Mouse (Mus musculus) layer of hippocampus, adult 9-11 months (tissue): ENCODE results near the gene Zfp672.
"Not testable (repeated sequence)": the region's sequence is repeated elsewhere in the genome, so short reads cannot be mapped to it uniquely, and the experiment has no call there.

Experiments used
- DNase-seq: peaks from one replicate; pipeline ENCODE4 v3.0.0; 2022

The Zfp672 gene

GRCm38 (mm10) chr11:58324614-58325229 is 5.4 kb downstream of the Zfp672 start:
- no peak for DNase-seq

GRCm38 (mm10) chr11:58323570-58324340 is 6.4 kb downstream of the Zfp672 start:
- DNase-seq, result no peak

GRCm38 (mm10) chr11:58322824-58323569 is 7.1 kb downstream of the Zfp672 start:
- DNase-seq, result peak; percentile 96

GRCm38 (mm10) chr11:58316768-58317390 is 13.3 kb downstream of the Zfp672 start:
- DNase-seq, result no peak

- no peak for DNase-seq
Measured at GRCm38 (mm10) chr11:58316344-58316743, 13.8 kb downstream of the Zfp672 start.

GRCm38 (mm10) chr11:58315536-58316168 is 14.5 kb downstream of the Zfp672 start:
- DNase-seq, result no peak

DNA sequence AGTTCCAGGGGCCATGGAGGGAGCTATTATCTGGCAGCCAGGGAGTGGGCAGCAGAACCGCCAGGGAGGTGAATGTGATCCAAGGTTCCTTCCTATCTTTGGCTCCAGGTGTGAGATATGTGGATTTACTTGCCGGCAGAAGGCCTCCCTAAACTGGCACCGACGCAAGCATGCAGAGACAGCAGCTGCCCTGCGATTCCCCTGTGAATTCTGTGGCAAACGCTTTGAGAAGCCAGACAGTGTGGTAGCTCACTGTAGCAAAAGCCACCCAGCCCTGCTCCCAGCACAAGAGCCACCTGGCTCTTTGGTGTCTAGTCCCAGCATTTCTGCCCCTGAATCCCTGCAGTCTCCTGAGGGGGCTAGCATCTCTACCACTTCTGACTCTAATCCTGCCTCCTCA is 16.1 kb downstream of the Zfp672 start:
- DNase-seq, result no peak

DNA sequence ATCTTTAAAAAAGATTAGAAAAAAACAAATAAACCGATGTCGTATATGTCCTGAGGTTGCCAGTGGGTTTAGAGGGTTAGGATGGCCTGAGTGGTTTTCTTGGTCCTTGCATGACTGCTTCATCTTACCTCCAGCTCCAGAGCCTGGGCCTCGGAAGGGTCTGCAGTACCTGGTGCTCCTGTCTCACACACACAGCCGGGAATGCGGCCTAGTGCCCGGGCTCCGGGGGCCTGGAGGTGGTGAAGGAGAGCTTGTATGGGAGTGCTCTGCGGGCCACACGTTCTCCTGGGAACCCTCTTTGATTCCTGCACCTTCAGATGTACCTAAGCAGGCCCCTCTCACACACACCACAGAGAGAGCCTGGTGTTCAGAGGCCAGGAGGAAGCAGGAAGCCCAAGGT is 21.5 kb downstream of the Zfp672 start:
- no peak for DNase-seq

- peak; percentile 39 for DNase-seq
Measured at GRCm38 (mm10) chr11:58307411-58308080, 22.6 kb downstream of the Zfp672 start.

GRCm38 (mm10) chr11:58306860-58307308 is 23.3 kb downstream of the Zfp672 start, which contains the start of gene Zfp692:
Gene Zfp692 (plus strand): TSS chr11:58307069.
- DNase-seq, result peak; percentile 97

- DNase-seq, result not testable (repeated sequence)
Measured at GRCm38 (mm10) chr11:58305299-58305698, 24.8 kb downstream of the Zfp672 start.

DNA sequence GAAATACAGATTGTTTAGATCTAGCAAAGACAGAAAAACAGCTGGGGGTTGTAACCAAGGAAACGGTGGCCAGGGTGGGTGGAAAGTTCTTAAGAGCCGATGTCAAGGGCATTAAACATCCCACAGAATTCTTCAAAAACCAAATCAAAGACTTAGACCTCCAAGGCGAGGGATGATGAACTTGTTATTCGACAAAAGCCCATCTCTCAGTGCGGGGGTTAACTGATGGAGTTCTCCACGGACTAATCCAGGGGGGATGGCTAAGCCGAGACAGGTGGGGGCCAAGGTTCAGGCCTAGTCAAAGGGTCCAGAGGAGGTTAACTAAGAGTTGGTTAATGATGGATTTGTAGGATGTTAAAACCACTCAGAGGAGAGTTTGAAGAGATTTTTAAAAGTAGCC is 26.5 kb downstream of the Zfp672 start:
- DNase-seq, result no peak

DNA sequence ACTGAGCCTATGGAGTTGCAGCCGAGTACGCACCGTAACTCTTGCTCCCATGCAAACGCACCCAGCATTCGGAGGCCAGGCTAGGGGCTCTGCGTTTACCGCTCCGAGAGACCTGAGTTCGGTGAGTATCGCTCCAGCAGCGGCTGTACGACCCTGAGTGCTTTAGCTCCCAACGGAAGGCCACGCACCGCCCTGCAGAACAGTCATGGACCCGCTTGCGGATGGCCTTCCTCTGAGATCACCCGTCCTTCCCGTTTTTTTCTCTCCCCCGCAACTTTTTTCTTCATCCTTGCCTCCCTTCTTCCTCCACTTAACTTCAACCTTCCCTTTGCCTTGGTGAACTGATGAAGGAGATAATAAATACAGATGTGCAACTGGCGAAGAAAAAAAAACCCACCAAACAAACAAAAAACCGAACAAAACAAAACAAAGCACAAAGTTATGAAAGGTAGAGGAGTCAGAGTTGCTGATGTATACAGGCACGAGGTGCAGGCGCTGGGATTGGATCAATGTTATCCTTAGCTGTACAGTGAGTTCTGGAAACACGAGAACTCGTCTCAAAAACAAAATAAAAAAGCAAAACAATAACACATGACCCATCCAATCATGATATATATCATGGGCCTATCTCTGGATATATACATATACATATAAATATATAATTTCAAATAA is 27.2 kb downstream of the Zfp672 start:
- DNase-seq, result no peak

DNA sequence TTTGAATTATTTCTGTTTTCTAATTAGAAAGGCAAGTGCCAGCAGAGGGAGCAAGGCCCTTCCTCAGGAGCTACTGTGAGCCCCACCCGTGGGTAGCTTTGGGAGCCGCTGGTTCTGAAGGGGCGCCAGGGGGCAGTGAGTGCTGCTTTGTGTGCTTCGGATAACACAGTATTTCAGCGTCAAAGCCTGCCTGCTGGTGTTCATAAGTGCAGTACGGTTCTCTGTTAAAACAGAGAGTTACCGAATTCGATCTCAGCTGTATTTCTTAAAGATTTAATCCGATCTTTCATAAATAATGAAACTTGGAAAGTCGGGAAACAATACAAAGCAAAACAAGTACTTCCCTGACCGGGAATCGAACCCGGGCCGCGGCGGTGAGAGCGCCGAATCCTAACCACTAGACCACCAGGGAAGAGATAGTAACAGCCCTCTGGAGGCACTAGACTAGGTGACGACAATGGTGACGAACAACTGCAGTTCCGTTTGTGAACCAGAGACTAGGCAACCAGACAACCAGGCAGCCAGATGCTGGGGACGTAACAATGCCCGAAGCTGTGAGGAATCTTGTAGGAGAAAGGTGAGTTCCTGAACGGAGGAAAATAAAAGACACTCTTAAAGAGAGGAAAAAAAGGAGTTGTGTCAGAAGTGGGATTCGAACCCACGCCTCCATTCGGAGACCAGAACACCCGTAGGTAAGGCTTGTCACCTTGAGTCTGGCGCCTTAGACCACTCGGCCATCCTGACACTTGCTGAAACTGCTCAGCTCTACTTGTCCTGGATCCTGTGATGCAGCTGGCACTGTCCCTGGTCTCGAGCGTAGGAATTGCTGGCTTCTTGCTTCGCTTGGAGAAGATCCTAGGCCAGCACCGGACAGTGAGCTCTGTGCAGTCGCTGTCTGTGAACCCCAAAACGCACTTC is 28.0 kb downstream of the Zfp672 start:
- peak; percentile 96 for DNase-seq

- peak; percentile 68 for DNase-seq
Measured at GRCm38 (mm10) chr11:58301057-58301456, 29.1 kb downstream of the Zfp672 start.

DNA sequence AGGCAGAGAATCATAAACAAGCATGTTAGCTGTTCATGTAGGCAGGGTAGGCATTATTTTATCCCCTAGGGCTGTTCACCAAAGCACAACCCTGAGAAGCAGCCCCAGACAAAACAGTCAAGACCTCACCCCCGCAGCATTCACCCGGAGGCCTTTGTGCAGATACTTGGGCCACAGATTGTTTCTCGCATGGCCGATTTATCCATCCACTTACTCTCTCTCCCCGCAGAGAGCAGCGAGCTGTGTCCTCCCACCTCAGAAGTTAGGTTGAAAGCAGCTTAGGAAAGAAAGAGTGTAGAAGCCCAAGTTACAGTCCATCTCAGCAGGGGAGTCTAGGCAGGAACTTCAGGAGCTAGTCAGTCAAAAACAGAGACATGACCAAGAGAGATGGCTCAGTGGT is 32.7 kb downstream of the Zfp672 start:
- DNase-seq, result no peak

DNA sequence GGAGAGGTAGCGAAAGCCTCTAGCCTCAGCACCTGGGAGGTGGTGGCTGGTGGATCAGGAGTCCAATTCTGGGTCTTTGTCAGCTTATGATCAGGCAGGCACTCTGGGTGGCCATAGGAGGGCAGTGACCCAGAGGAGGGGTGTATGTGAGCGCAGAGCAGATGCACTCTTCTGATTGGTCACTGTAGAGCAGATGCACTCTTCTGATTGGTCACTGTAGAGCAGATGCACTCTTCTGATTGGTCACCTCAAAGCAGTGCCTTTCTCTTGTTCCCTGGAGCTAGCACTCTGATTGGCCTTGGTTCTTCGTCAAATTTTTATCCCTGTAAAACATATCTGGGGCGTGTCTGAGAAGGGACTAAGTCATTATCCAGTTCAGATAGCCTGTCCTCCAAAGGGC is 37.3 kb downstream of the Zfp672 start:
- no peak for DNase-seq

GRCm38 (mm10) chr11:58290812-58291211 is 39.3 kb downstream of the Zfp672 start:
- DNase-seq, result no peak

GRCm38 (mm10) chr11:58289992-58290682 is 40.0 kb downstream of the Zfp672 start:
- no peak for DNase-seq

- no peak for DNase-seq
Measured at GRCm38 (mm10) chr11:58282518-58282917, 47.6 kb downstream of the Zfp672 start.
